Mouse (Mus musculus): ENCODE data around the gene Ccdc54.
A peak's percentile ranks its signal among the peaks of the same experiment; 100 is the strongest.

Gene Ccdc54

DNA sequence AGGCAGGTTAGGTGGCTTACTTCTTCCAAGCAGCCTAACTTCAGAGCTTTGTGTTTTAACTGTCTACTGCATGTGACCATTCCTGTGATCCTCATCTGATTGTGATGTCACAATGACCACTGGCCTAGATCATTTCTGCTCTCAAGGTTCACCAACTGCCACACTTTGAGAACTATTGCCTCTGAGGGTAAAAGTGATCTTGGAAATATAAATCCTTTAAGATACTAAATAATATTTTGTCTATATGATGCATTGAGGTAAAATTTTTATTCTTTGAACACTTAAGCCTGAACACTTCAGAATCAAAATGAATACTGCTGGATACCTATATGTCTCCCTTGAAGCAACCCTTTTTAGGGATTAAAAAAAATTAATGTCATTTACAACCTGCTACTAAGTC is at the start of gene Ccdc54:
TSS of gene Ccdc54 (minus strand) at position 101 of the 400 bp plus-strand sequence.
- DNase-seq (ENCODE audit: low spot score) = no peak

DNA sequence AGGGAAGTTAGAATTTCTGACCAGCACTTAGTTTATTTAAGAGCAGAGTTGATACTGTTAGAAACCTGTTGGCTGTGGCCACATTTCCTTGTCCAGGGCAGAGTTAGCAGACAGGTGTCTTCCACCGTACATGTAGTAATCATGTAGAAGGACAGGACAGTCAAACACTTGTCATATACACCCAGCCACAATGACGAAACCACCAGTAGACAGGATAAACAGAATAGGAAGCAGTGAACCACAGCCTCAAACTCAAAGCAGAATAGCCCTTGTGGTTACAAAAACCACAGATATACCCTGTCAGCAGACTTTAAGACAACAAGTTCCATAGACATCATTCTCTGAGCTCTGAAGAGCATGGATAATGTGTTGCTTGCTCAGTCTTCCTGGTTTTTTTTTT is 41.6 kb upstream of the Ccdc54 start:
- DNase-seq (ENCODE audit: low spot score) = no peak

DNA sequence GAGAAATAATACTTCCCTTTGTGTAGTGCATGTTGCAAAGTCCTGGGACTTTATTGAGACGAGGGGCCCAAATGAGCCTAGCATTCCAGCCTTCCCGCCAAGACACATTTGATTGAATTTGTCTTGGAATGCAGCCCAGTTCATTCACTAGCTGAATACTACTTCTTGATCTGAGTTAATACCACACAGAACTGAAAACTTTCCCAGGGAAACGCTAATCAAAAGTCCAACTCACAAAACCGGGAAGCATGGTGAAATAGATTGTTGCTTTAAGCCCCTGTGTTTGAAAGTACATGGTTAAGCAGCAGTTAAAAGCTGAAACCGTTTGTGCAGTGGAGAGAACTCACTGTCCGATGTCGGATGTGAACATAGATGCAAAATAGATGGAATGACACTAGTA is 24.6 kb upstream of the Ccdc54 start:
- DNase-seq (ENCODE audit: low spot score) = no peak

DNA sequence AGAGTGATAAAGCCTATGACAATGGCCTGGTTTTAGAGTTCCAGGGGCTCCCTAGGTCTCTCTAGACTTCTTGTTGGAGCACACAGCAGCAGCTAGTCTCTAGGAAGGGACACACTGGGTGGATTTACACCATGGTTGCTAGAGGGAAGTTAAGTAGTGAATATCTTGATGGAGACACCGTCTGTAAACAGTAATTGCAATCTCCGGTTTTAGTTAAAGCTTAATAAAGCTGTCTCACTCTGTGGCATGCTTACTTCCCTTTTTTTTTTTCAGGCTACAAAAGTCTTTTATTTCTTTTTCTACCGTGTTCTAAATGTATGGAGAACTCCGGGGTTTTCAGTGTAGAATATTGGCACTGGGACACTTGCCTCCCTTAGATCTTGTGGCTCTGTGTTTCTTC is 22.0 kb upstream of the Ccdc54 start:
- no peak for DNase-seq (ENCODE audit: low spot score)

DNA sequence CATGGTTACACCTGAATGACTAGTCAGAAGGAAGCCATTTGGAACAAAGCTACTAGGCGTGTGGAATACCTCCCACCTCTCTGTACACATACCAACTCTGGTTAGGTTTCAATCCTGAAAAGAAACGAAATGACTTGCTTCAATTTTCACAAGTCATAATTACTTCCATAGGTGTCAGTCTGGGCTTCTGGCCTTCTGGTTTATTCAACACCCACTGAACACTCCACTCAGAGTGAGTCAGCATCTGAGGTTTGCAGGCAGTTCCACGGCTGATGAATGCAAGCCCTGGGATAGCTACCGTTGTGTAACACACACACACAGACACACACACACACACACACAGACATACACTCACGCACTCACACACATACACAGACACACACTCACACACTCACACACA is 19.6 kb upstream of the Ccdc54 start:
- DNase-seq (ENCODE audit: low spot score) = no peak

DNA sequence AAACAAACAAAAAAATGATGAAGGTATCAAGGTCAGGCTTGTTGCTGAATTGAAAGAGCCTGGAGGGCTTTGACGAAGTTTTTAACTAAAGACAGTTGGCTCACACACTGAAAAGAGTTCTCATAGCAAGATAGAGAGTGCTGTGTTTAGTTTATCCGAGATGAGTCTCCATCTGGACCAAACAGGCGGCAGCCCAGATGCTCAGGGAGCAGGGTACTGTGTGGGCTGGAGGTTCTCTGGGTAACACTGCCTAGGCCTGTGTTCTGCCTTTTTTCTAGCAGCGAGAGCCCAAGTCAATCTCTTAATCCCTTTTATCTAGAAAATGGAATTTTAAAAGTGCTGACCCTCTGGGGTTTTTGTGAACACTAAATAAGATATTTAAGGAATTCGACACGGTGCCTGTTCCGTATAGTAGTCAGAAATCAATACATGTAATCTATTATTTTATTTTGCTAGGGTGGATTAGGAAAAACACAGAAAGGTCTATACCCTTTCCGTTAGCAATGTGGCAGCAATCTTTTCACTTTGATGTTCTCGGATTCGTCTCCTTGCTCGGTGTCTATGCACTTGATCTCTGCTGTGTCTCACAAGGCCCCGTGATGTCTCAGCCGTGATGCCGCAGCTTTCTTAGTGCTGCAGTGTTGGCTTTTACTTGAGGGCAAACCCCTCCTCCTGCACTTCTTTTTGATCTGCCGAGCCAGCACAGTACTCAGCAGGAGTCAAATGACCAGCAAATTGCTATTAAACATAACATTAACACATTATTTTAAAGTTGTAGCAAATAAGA is 17.0 kb upstream of the Ccdc54 start:
- peak; percentile 51 for DNase-seq (ENCODE audit: low spot score)

DNA sequence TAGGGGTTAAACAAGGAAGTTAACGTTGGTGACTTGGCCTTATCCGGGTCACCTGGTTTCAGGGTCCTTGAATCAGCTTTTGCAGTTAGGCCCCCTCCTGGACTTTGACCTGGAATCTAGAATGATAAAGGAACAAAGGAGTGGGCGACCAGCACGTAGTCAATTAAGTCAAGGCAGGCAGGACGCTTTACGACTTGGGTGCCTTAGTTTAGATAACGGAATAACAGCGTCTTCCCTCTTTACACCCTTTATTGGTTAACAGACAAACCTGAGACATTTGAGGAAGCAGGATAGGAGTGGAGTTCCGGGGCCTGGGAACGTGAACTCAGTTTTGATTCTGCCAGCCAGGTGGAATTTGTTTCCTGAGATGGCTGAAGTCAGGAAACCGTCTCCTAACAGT is 13.9 kb upstream of the Ccdc54 start:
- no peak for DNase-seq (ENCODE audit: low spot score)

DNA sequence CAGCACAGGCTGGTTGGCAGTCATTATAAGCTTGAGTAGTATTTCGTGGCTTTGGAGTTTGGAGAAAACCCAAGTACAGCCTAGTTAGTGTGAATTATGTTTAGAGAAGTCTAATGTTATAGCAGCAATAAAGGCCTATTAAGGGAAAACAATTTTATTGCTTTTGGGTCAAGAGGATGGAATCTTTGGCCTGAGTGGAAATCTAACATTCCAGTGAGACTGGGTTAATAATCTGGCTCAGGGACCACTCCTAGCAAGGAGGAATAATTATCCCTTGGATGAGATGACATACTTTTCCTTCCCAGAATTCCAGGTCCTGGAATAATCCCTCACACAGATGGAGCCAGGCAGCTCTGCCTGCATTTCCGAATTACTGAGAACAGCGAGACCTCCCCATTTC is 11.0 kb upstream of the Ccdc54 start:
- no peak for DNase-seq (ENCODE audit: low spot score)

DNA sequence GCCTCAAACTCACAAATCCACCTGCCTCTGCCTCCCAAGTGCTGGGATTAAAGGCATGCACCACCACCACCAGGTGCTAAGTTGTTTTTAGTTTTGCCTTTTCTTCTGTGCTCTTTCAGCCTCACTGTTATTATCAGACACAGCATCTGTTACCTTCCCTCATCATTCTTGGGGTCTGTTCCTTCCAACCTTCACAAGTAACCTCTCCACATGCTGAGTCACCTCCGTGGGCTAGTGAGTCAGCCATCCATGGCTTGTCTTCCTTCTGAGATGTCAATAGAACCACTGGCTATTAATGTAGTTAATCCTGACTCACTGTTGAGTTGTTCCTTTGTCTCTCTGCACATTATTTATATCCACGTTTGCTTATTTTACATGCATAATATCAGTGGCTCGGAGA is 9.7 kb upstream of the Ccdc54 start:
- no peak for DNase-seq (ENCODE audit: low spot score)

DNA sequence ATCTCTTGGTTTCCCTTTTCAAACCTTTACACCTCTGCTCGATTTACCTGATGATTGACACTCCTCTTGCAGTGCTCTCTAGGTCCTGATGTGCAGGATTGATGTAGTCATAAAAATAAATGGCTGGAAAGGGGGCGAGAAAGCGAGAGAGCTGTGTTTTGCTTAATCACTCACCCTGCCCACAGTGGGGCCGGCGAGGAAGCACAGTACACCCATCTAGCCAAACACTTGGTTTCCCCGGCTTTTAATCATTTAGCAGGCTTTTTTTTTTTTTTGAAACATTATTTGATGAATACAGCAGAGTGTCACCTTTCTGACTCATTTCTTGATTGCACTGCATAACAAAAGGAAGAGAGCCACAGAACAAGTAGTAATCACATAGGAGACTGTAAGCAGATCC is 5.7 kb upstream of the Ccdc54 start:
- DNase-seq (ENCODE audit: low spot score) = no peak

DNA sequence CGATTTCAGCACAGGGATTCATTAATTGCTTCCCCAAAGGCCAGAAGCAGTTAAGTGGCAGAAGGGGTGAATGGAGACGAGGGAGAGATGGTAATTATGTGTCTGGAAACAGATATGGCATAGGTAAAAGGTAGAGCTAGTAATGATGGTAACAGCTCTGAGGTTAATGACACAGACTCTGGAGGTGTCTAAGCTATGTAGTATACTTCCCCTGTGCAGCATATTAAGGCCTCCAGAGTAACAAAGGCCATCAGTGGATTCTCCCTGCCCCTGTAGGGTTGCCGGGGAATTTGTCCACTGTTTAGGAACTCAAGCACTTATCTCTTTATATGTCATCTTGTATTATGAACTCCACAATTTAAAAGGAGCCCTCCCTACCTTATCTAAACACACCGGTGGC is 5.2 kb upstream of the Ccdc54 start:
- DNase-seq (ENCODE audit: low spot score) = no peak

DNA sequence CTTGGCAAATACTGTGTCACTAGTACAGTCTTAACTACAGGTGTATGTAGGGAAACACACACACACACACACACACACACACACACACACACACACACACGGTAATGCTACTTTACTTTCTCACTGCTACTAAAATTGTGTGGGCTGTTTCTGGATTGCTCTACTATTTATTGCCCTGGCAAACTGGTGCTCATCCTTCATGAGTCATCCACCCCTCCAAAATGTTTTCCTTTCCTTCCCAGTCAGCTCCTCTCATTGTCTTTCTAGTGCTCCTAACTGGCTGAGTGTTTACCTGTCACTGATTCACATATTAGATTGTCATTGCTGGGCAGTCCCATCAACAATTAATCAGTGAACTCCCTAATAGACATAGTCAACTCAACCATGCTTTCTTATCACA is 3.9 kb upstream of the Ccdc54 start:
- DNase-seq (ENCODE audit: low spot score) = no peak

DNA sequence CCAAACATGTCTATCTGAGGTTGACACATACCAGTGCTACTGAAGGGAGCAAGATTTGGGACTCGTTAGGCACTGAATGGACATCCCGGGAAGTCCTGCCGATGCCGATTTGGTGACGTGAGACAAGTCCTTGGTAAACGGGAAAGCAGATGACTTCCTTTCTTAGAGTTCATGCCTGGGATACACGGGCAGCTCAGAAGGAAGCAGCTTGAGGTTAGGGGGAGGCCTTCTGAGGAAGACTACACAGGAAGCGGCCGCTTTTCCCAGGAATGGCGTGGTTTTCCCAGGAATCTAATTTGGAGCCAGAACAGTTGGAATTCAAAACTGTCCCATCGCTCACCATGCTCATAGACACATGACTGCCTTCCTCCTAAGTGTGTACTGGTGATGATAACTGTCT is 2.4 kb upstream of the Ccdc54 start:
- DNase-seq (ENCODE audit: low spot score) = peak; percentile 6

DNA sequence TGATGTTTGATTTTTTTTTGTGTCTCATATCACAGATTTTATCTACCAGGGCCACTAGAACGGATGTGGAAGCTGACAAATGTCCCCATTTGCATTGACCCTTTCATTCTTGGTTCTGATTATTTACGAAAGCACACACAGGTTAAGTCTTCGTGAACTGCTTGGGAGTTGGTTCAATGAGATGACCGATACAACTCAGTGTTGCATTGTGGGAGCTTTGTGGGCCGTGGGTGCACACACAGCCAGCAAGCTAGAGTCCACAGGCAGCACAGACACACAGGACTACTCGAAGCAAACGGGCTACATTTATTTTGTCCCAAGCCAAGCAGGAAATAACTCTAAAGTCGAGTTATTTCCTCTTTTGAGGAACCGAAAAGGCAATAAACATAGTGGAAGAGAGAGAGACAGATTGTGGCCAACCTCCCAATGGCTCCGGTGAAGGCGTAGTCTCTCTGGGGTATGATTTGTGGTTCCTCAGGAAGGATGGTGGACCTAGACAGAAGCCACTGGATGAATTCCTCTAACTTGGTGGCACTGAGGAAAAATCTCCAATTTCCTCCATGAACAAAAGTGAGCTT is 1.3 kb downstream of the Ccdc54 start:
- DNase-seq (ENCODE audit: low spot score) = no peak

DNA sequence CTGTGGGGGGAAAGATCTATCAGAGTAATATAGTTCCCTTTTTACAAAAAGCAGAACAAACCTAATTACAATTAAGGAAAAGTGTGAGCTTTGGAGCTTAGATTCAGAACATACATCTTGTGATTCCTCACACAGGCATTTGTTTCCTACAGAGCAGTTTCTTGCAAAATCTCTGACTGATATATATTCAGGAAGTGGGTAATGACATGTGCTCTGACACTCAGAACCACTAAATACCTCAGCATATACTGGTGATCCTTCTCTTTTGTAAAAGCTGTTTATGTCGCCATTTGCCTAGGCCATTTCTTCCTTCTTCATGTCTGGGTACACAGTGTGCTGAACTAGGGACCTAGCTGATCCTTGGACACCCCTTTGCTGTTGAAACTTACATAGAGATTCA is 2.8 kb downstream of the Ccdc54 start:
- DNase-seq (ENCODE audit: low spot score) = no peak

DNA sequence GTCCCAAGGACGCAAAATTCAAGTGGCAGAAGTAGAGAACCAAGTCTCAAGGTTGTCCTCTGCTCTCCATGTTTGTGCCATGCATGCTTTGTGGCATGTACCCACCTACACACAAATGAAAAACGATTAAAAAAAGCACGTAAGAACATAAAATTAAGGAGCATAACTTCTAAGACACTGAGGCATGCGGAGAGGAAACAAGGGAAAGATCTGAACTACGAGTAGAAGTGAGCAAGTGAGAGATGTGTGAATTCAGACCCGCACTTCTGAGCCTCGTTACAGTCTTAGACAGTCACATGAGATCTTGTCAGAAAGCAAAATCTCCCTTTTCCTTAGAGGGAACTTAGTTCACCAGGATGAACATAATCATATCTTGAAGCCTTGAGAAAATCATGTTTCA is 3.8 kb downstream of the Ccdc54 start:
- DNase-seq (ENCODE audit: low spot score) = no peak

DNA sequence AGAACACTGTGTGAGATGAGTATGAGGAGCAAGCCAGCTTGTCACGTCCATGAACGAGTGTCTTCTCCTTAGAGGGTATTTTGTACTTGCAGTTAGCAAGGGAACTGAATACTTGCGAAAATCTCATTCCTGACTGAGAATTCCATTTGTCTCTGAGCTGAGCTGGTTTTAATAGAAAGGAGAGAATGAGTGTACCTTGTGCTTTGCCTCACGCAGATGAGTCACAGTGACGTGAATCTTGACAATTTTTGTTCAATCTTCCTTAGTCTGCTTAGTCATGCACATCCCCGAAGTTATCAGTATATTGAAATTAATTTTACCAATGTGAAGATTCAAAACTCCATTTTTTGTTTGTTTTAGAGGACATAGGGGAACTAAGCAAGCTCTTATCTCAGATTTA is 12.6 kb downstream of the Ccdc54 start:
- no peak for DNase-seq (ENCODE audit: low spot score)

DNA sequence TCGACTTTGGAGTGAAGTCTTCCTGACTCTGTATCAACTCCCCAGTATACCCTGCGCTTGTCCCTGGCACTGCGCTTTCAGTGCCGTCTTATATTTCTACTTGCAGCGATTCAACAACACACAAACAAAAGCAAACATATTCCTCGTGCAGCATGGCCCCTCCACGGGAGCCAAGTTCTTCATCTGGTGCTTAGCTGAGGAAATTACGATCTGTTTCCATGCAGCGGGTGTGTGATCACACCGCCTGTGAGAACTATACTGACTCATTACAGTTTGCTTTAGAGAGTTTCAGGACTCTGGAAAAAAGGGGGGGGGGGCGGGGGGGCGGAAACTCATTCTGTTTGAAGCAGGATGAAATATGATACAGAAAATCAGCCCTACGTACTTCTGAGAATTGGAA is 18.4 kb downstream of the Ccdc54 start:
- DNase-seq (ENCODE audit: low spot score) = no peak

DNA sequence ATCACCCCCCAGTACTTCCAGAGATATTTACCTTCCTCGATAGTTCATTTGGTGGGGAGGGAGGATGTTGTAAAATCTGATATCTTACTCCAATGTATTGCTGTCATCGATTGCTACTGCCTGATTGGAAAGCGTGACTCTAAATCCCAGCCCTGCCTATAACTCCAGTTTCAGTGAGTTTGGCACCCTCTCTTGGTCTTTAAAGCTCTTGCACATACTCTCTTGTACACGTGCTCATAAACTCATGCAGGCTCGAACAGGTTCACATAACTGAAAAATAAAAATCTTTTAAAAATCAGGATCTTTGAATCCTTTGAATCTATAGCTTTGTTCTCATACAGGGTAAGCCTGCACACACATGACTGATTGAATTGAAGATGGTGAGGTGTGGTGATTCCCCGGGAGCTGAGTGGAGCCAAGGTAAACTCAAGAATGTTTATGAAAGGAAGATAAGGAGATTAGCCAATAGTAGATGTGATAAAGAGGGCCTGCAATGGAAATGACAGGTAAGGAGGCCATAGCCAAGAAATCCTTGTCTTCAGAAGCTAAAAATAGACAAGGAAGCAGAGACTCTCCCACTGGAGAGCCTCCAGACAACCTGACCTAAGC is 31.7 kb downstream of the Ccdc54 start:
- DNase-seq (ENCODE audit: low spot score) = no peak

DNA sequence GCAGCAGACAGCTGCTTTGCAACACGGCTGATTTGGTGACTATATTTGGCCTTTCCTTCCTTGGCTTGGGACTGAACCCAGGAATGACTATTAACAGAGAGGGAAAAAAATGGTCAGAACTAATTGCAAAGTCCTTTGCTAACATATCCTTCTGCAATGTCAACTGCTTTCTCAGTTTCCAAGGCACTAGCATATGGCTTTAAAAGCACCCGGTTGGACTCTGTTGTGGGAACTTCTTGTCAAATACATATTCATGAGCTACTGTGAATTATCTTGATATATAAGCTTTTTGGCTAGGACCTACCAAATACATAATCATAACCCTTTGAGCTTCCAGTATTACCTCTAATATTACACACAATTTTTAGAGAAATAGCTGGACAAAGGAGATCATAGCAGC is 37.1 kb downstream of the Ccdc54 start:
- DNase-seq (ENCODE audit: low spot score) = no peak

DNA sequence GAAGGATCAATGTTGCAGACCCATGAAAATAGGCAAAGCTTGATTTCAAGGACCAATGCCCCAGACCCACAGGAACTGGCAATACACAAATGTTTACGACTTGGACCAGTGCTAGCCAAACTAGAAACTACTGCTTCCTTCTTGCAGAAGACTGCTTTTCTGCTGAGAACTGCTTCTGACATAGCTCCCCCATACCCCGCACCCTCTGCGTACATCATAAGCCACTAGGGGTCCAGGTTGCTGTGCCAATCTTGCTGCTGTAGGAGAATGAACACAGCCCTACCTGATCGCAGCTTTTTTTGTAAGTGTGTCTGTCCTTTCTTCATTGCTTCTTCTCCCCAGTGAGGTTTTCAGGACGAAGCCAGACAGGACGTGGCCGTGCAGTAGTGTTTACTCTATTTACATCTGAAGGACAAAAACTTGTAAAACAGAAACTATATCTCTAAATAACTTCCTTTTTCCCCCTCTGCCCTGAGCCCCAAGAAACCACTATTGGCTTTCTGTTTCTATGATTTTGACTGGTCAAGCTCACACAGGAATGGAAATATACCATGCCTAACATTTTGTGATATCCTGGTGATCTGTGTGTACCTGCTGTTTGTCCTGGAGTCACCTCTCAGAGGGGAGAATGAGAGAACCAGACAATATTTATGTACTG is 39.0 kb downstream of the Ccdc54 start:
- DNase-seq (ENCODE audit: low spot score) = no peak

DNA sequence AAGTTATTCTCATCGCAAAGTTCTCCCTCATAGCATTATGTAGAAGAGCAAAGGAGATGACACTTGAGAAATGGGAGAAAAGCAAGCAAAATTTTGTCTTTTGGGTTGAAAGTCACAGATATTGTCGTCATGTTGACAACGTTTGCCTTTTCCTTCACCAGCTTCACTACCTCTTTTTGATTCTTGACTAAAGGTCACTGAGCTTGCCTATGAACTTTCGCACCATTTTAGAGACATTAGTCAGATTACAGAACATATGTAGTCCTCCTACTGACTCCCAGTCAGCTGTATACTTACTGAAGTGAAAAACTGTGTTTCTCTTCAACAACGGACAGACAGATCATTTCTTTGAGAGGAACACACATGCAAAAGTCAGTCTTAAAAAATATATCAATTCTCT is 40.0 kb downstream of the Ccdc54 start:
- no peak for DNase-seq (ENCODE audit: low spot score)
